In genomic region chr7:139152927-139153326, GRCm38 (mm10) we compare ENCODE assay signal across 14 mouse cellular contexts. TPM values are rescaled to one million over a fixed set of nuclear protein-coding genes. Genes with fewer than 3 reads are reported as not detected.
DNase-seq lines count a peak whose midpoint lies in the region; ATAC-seq and TF ChIP-seq lines count a peak whose summit lies in the region.
"Had no signal": no experiment of that assay in that cellular context is flagged by ENCODE, and none has a peak within 500 bp of the region (broad histone marks: within the 10 kb centered on the region; RNA-seq: fewer than 3 reads in every experiment).

No protein-coding gene starts in this region.

- DNase-seq in heart, adult 9 months (ENCODE audit: low spot score in 2 of 2): peak; percentile 19 to 21
- DNase-seq in lung, postnatal 10 days: peak; percentile 43
- no peak for DNase-seq in lung, adult 18-20 months
- no peak for DNase-seq in heart, postnatal 0 days (ENCODE audit: low spot score)
- DNase-seq in layer of hippocampus, adult 8-10 months (ENCODE audit: low spot score in 2 of 2): no peak
- DNase-seq: adrenal gland, adult 2 months; cerebellum, adult 9-10 months; thymus, postnatal 14 days had no signal

- no peak overlapping the region for H3K4me3 ChIP-seq in heart, embryonic 11.5 days (ENCODE audit: low read depth, low read length)
- no peak overlapping the region for H3K4me3 ChIP-seq in heart, postnatal 0 days (ENCODE audit: low read depth, low read length)
- no peak overlapping the region for H3K4me3 ChIP-seq in olfactory bulb, adult 2 months (ENCODE audit: insufficient read depth, low read depth, low read length)
- H3K4me3 ChIP-seq: embryonic facial prominence, embryonic 15.5 days; forebrain, embryonic 15.5 days; hindbrain, embryonic 15.5 days had no signal

- no peaks in the 10 kb centered on the region for H3K36me3 ChIP-seq in heart, embryonic 11.5 days (ENCODE audit: control insufficient read depth, insufficient read depth, low read length)
- H3K36me3 ChIP-seq in heart, postnatal 0 days (replicated peaks; ENCODE audit: control insufficient read depth, insufficient read depth, low read length): no peaks in the 10 kb centered on the region
- H3K36me3 ChIP-seq: embryonic facial prominence, embryonic 15.5 days; forebrain, embryonic 15.5 days; hindbrain, embryonic 15.5 days had no signal

- no peaks in the 10 kb centered on the region for H3K9me3 ChIP-seq in heart, embryonic 11.5 days (replicated peaks; ENCODE audit: control insufficient read depth, low read length)
- H3K9me3 ChIP-seq in heart, postnatal 0 days (replicated peaks; ENCODE audit: control insufficient read depth, low read length): no peaks in the 10 kb centered on the region
- H3K9me3 ChIP-seq: embryonic facial prominence, embryonic 15.5 days; forebrain, embryonic 15.5 days; hindbrain, embryonic 15.5 days had no signal

- H3K27me3 ChIP-seq in heart, embryonic 11.5 days (ENCODE audit: control insufficient read depth, insufficient read depth, low read length): peaks cover 17% of the 10 kb centered on the region
- H3K27me3 ChIP-seq in heart, postnatal 0 days (ENCODE audit: control insufficient read depth, insufficient read depth, low read length): peaks cover 11% of the 10 kb centered on the region; the same call in 1 of the 2 replicates
- H3K27me3 ChIP-seq: embryonic facial prominence, embryonic 15.5 days; forebrain, embryonic 15.5 days; hindbrain, embryonic 15.5 days had no signal

- H3K9ac ChIP-seq in heart, embryonic 11.5 days (ENCODE audit: low read depth, low read length): no peak overlapping the region
- no peak overlapping the region for H3K9ac ChIP-seq in heart, postnatal 0 days (replicated peaks; ENCODE audit: low read depth, low read length)
- H3K9ac ChIP-seq: embryonic facial prominence, embryonic 15.5 days; forebrain, embryonic 15.5 days; hindbrain, embryonic 15.5 days; liver, embryonic 14.5 days had no signal

- TF ChIP-seq CTCF in heart, postnatal 0 days (IDR thresholded peaks at IDR 0.05; ENCODE audit: low read depth): no peak
- no peak for TF ChIP-seq CTCF in olfactory bulb, adult 2 months (IDR thresholded peaks at IDR 0.05; ENCODE audit: insufficient read depth, low read depth, low read length)

- H3K4me2 ChIP-seq in heart, embryonic 11.5 days: no peak overlapping the region
- H3K4me2 ChIP-seq in heart, postnatal 0 days (ENCODE audit: low read depth, low read length): 0 out of 2 replicates have a peak overlapping the region, but pooled peaks have one; percentile 9
- H3K4me2 ChIP-seq: embryonic facial prominence, embryonic 15.5 days; forebrain, embryonic 15.5 days; hindbrain, embryonic 15.5 days had no signal

- no peaks in the 10 kb centered on the region for H3K4me1 ChIP-seq in heart, embryonic 11.5 days (ENCODE audit: control insufficient read depth, insufficient read depth, low read length)
- H3K4me1 ChIP-seq in heart, postnatal 0 days (ENCODE audit: control insufficient read depth, insufficient read depth): 0 out of 2 replicates have a peak, but pooled peaks cover 6% of the 10 kb centered on the region
- H3K4me1 ChIP-seq in olfactory bulb, adult 2 months (ENCODE audit: control insufficient read depth, insufficient read depth, low read length): peaks cover 78% of the 10 kb centered on the region

- H3K27ac ChIP-seq in heart, embryonic 11.5 days (ENCODE audit: low read depth, low read length): no peak overlapping the region
- no peak overlapping the region for H3K27ac ChIP-seq in heart, postnatal 0 days (ENCODE audit: low read depth)
- peak overlapping the region; percentile 41; the same call in 1 of the 2 replicates for H3K27ac ChIP-seq in olfactory bulb, adult 2 months (ENCODE audit: insufficient read depth, low read depth, low read length)
- H3K27ac ChIP-seq: embryonic facial prominence, embryonic 15.5 days; forebrain, embryonic 15.5 days; hindbrain, embryonic 15.5 days; liver, embryonic 14.5 days had no signal

- ATAC-seq in heart, embryonic 11.5 days (replicated peaks; ENCODE audit: insufficient number of reproducible peaks, low FRiP score, low TSS enrichment): no peak
- ATAC-seq in heart, postnatal 0 days (ENCODE audit: insufficient read depth, low read depth): no peak
- ATAC-seq: forebrain, embryonic 15.5 days had no signal

- TF ChIP-seq EP300 in heart, postnatal 0 days (IDR thresholded peaks at IDR 0.05; ENCODE audit: low read depth): no peak

- TF ChIP-seq POLR2A in olfactory bulb, adult 2 months (IDR thresholded peaks at IDR 0.05; ENCODE audit: insufficient read depth, low read depth, low read length): no peak

- WGBS in heart, embryonic 11.5 days (ENCODE audit: insufficient replicate concordance): 67% methylated on average over 7 of the region's 7 CpGs
- WGBS in heart, postnatal 0 days: 50% methylated on average over 7 of the region's 7 CpGs
- WGBS in olfactory bulb, adult 2 months: 43% methylated on average over 7 of the region's 7 CpGs

RNA-seq across cellular contexts. Expression of gene Lrrc27, which starts 59.9 kb away (rescaled TPM):
- 4.9 and 6.2 TPM in 2 replicates for polyA plus RNA-seq in heart, embryonic 11.5 days (2014; fragmentation: Nextera tagmentation; extraction: Ambion mirVana)
- total RNA-seq in heart, postnatal 0 days (2014; rRNA removed; ENCODE audit: low replicate concordance): 1.9 and 2.9 TPM in 2 replicates
- polyA plus RNA-seq in heart, postnatal 0 days (2015; fragmentation: Nextera tagmentation; extraction: Ambion mirVana): 3.9 and 5.0 TPM in 2 replicates
- polyA plus RNA-seq in olfactory bulb, adult 2 months (2012; ENCODE audit: insufficient read depth, insufficient read length, low replicate concordance, missing spikeins): not detected in 2 replicates
- total RNA-seq in layer of hippocampus, adult 8-10 months (2022): 1 to 10 TPM; 4.6 to 7.3 (median 6.5) TPM

Comparison
In these comparisons a context has a peak if more than half of its experiments do, and no peak if none do; other contexts are left out.
1. DNase-seq: peak in heart, adult 9 months (2 of 2) and lung, postnatal 10 days (single experiment); none in lung, adult 18-20 months (0 of 2), heart, postnatal 0 days (single experiment) and layer of hippocampus, adult 8-10 months (0 of 2).